In the genomic region with DNA sequence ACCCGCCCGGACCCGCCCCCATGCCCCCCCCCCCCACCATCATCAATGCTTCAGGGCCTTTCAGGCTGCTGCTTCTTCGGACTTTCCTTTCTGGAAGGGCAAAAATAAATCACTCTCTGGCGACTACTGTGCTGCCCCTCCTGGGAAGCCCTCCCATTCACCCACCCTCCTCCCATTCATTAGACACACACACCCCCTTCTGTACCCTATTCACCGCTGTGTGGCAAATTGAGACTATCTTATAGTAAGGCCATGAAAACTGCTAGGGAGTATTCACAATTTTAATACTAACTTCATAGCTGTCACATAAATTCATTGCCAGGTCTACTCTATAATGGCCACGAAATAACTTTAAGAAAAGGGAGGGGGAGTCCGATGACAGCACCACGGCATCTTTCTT, we compare ENCODE assay signal across 9 mouse cellular contexts. TPM values are rescaled to one million over a fixed set of nuclear protein-coding genes. Genes with fewer than 3 reads are reported as not detected.
DNase-seq lines count a peak whose midpoint lies in the region; ATAC-seq and TF ChIP-seq lines count a peak whose summit lies in the region.
"Had no signal": no experiment of that assay in that cellular context is flagged by ENCODE, and none has a peak within 500 bp of the region (broad histone marks: within the 10 kb centered on the region; RNA-seq: fewer than 3 reads in every experiment).

No protein-coding gene starts in this region.

- no peaks in the 10 kb centered on the region for H3K9me3 ChIP-seq in embryonic facial prominence, embryonic 15.5 days (replicated peaks)
- H3K9me3 ChIP-seq in hindbrain, embryonic 14.5 days (ENCODE audit: control insufficient read depth, low read length): no peaks in the 10 kb centered on the region
- no peaks in the 10 kb centered on the region for H3K9me3 ChIP-seq in midbrain, postnatal 0 days (ENCODE audit: low read length)

- no peak for ATAC-seq in embryonic facial prominence, embryonic 15.5 days (ENCODE audit: insufficient number of reproducible peaks, low FRiP score, low TSS enrichment, low read depth)
- ATAC-seq in hindbrain, embryonic 14.5 days (ENCODE audit: low FRiP score): peak; percentile 34
- peak; percentile 18 for ATAC-seq in midbrain, postnatal 0 days (ENCODE audit: low FRiP score)

- H3K27ac ChIP-seq in layer of hippocampus, adult 2 months: peak overlapping the region; percentile 93; the same call in 1 of the 2 replicates
- H3K27ac ChIP-seq in embryonic facial prominence, embryonic 15.5 days (replicated peaks): no peak overlapping the region
- H3K27ac ChIP-seq in hindbrain, embryonic 14.5 days: peak overlapping the region; percentile 80; the same call in 1 of the 2 replicates
- no peak overlapping the region for H3K27ac ChIP-seq in midbrain, postnatal 0 days (ENCODE audit: low read depth, low read length)
- H3K27ac ChIP-seq: macrophage had no signal

- H3K4me1 ChIP-seq in embryonic facial prominence, embryonic 15.5 days: peaks cover 10% of the 10 kb centered on the region
- H3K4me1 ChIP-seq in hindbrain, embryonic 14.5 days (replicated peaks; ENCODE audit: control insufficient read depth, insufficient read depth, low read length): peaks cover 10% of the 10 kb centered on the region; the same call in 1 of the 2 replicates
- no peaks in the 10 kb centered on the region for H3K4me1 ChIP-seq in midbrain, postnatal 0 days (ENCODE audit: insufficient read depth, low read length)

- H3K4me3 ChIP-seq in layer of hippocampus, adult 2 months: no peak overlapping the region
- no peak overlapping the region for H3K4me3 ChIP-seq in embryonic facial prominence, embryonic 15.5 days (replicated peaks)
- peak overlapping the region; percentile 46 for H3K4me3 ChIP-seq in hindbrain, embryonic 14.5 days (replicated peaks; ENCODE audit: low read length)
- peak overlapping the region; percentile 48 for H3K4me3 ChIP-seq in midbrain, postnatal 0 days (ENCODE audit: low read depth, low read length)

- H3K27me3 ChIP-seq in embryonic facial prominence, embryonic 15.5 days: no peaks in the 10 kb centered on the region
- no peaks in the 10 kb centered on the region; the same call in none of the 2 replicates for H3K27me3 ChIP-seq in hindbrain, embryonic 14.5 days (ENCODE audit: control insufficient read depth, insufficient read depth, low read length)
- no peaks in the 10 kb centered on the region for H3K27me3 ChIP-seq in midbrain, postnatal 0 days (ENCODE audit: insufficient read depth, low read length)

- peak overlapping the region; percentile 93 for H3K4me2 ChIP-seq in embryonic facial prominence, embryonic 15.5 days (replicated peaks)
- H3K4me2 ChIP-seq in hindbrain, embryonic 14.5 days (replicated peaks): peak overlapping the region; percentile 85
- peak overlapping the region; percentile 84 for H3K4me2 ChIP-seq in midbrain, postnatal 0 days (ENCODE audit: low read depth, low read length, poor library complexity, severe bottlenecking)

- no peak for TF ChIP-seq CTCF in layer of hippocampus, adult 2 months (conservative IDR thresholded peaks at IDR 0.05)
- TF ChIP-seq CTCF in midbrain, postnatal 0 days (IDR thresholded peaks at IDR 0.05): no peak

- 18% methylated on average over 9 of the region's 9 CpGs for WGBS in embryonic facial prominence, embryonic 15.5 days
- 5% methylated on average over 9 of the region's 9 CpGs for WGBS in hindbrain, embryonic 14.5 days
- 7% methylated on average over 8 of the region's 9 CpGs for WGBS in midbrain, postnatal 0 days

- H3K36me3 ChIP-seq in embryonic facial prominence, embryonic 15.5 days: no peaks in the 10 kb centered on the region
- H3K36me3 ChIP-seq in hindbrain, embryonic 14.5 days (replicated peaks; ENCODE audit: control insufficient read depth, insufficient read depth): no peaks in the 10 kb centered on the region
- H3K36me3 ChIP-seq in midbrain, postnatal 0 days (ENCODE audit: insufficient read depth, low read length): no peaks in the 10 kb centered on the region

- DNase-seq in layer of hippocampus, adult 2 months (ENCODE audit: low spot score in 2 of 2): no peak
- DNase-seq in layer of hippocampus, postnatal 36 days: no peak
- DNase-seq in hindbrain, embryonic 14.5 days (ENCODE audit: low spot score): peak; percentile 27
- peak; percentile 18 for DNase-seq in midbrain, postnatal 0 days (ENCODE audit: low spot score)
- no peak for DNase-seq in gastrocnemius, adult 18-20 months (ENCODE audit: low spot score)
- DNase-seq in thymus, postnatal 0 days (ENCODE audit: low spot score): no peak

- no peak overlapping the region for H3K9ac ChIP-seq in embryonic facial prominence, embryonic 15.5 days
- H3K9ac ChIP-seq in hindbrain, embryonic 14.5 days: peak overlapping the region; percentile 70; the same call in 1 of the 2 replicates
- peak overlapping the region; percentile 71 for H3K9ac ChIP-seq in midbrain, postnatal 0 days (replicated peaks; ENCODE audit: low read length, poor library complexity, severe bottlenecking)

RNA-seq across cellular contexts. Expression of a gene that starts 1.1 kb away (rescaled TPM):
- not detected for total RNA-seq in layer of hippocampus, adult 2 months (2021)
- not detected for total RNA-seq in layer of hippocampus, postnatal 36 days (2021)
- polyA plus RNA-seq in embryonic facial prominence, embryonic 15.5 days (2015; fragmentation: Nextera tagmentation; extraction: Ambion mirVana): not detected in 2 replicates
- polyA plus RNA-seq in hindbrain, embryonic 14.5 days (2014; fragmentation: Nextera tagmentation; extraction: Ambion mirVana): 0.37 TPM in 1 of 2 replicates, not detected in the other
- not detected in 2 replicates for total RNA-seq in midbrain, postnatal 0 days (2014; rRNA removed)
- polyA plus RNA-seq in midbrain, postnatal 0 days (2015; fragmentation: Nextera tagmentation; extraction: Ambion mirVana): 0.27 and 0.34 TPM in 2 replicates
- total RNA-seq in gastrocnemius, adult 18-20 months (2021): 1 to 10 TPM; 1.1 to 1.5 TPM
- polyA plus RNA-seq in thymus, postnatal 0 days (2015; fragmentation: Nextera tagmentation; extraction: Ambion mirVana): not detected in 2 replicates
- total RNA-seq: layer of hippocampus, adult 18-20 months had no signal
- polyA plus RNA-seq: macrophage had no signal

RNA-seq across cellular contexts. Expression of a gene that starts 51.1 kb away (rescaled TPM):
- under 1 TPM; 0.54 to 0.61 TPM for total RNA-seq in layer of hippocampus, adult 2 months (2021)
- under 1 TPM; 0.28 to 0.30 TPM for total RNA-seq in layer of hippocampus, postnatal 36 days (2021)
- polyA plus RNA-seq in embryonic facial prominence, embryonic 15.5 days (2015; fragmentation: Nextera tagmentation; extraction: Ambion mirVana): 0.20 and 0.23 TPM in 2 replicates
- 0.17 TPM in 1 of 2 replicates, not detected in the other for polyA plus RNA-seq in hindbrain, embryonic 14.5 days (2014; fragmentation: Nextera tagmentation; extraction: Ambion mirVana)
- 0.05 and 0.71 TPM in 2 replicates for total RNA-seq in midbrain, postnatal 0 days (2014; rRNA removed)
- 0.04 and 0.41 TPM in 2 replicates for polyA plus RNA-seq in midbrain, postnatal 0 days (2015; fragmentation: Nextera tagmentation; extraction: Ambion mirVana)
- 1 to 10 TPM; 2.7 to 5.0 TPM for total RNA-seq in gastrocnemius, adult 18-20 months (2021)
- polyA plus RNA-seq in thymus, postnatal 0 days (2015; fragmentation: Nextera tagmentation; extraction: Ambion mirVana): 0.59 and 0.67 TPM in 2 replicates

Comparison
In these comparisons a context has a peak if more than half of its experiments do, and no peak if none do; other contexts are left out.
1. DNase-seq: peak in hindbrain, embryonic 14.5 days (single experiment) and midbrain, postnatal 0 days (single experiment); none in layer of hippocampus, adult 2 months (0 of 2), layer of hippocampus, postnatal 36 days (0 of 2), gastrocnemius, adult 18-20 months (single experiment) and thymus, postnatal 0 days (single experiment).
2. H3K27ac ChIP-seq: peak in layer of hippocampus, adult 2 months (single experiment) and hindbrain, embryonic 14.5 days (single experiment); none in embryonic facial prominence, embryonic 15.5 days (single experiment) and midbrain, postnatal 0 days (single experiment).
3. H3K4me3 ChIP-seq: peak in hindbrain, embryonic 14.5 days (single experiment) and midbrain, postnatal 0 days (single experiment); none in layer of hippocampus, adult 2 months (single experiment) and embryonic facial prominence, embryonic 15.5 days (single experiment).
4. Peak in every context shown above with its lines, with median percentiles within 50 percentile points of each other: H3K4me2 ChIP-seq.